Mouse (Mus musculus) heart, postnatal 4 days (tissue): ENCODE measurements at regions not wholly inside any gene's neighbourhood (a gene's known extent, or its start where the extent isn't known, plus 50 kb on each side); places are given as distances from the start of the nearest gene placed in this dataset.

Experiments used
- DNase-seq: peaks from one replicate; pipeline ENCODE4 v3.0.0; 2021

- no peak for DNase-seq
These were observed 70.7 kb upstream of the Sfswap start for GRCm38 (mm10) chr5:129430330-129430729.

GRCm38 (mm10) chr5:129449931-129450573 lies 51.0 kb upstream of the Sfswap start:
- DNase-seq: no peak
